Comparison of ENCODE assay signal across 8 mouse cellular contexts in the genomic region with DNA sequence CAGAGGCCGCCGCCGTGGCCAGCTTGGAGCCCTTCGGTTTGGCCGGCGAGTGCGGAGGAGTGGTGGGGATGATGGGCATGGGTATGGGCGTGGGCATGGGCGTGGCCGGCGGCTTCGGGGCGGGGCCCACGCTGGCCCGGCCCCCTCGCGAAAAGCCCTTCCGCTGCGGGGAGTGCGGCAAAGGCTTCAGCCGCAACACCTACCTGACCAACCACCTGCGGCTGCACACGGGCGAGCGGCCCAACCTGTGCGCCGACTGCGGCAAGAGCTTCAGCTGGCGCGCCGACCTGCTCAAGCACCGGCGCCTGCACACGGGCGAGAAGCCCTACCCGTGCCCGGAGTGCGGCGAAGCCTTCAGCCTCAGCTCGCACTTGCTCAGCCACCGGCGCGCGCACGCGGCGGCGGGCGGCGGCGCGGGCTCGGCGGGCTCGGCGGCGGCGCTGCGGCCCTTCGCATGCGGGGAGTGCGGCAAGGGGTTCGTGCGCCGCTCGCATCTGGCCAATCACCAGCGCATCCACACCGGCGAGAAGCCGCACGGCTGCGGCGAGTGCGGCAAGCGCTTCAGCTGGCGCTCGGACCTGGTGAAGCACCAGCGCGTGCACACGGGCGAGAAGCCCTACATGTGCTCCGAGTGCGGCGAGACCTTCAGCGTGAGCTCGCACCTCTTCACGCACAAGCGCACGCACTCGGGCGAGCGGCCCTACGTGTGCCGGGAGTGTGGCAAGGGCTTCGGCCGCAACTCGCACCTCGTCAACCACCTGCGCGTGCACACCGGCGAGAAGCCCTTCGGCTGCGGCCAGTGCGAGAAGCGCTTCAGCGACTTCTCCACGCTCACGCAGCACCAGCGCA. TPM values are rescaled to one million over a fixed set of nuclear protein-coding genes. Genes with fewer than 3 reads are reported as not detected.
A peak's percentile ranks its signal among the peaks of the same experiment; 100 is the strongest.
DNase-seq lines count a peak whose midpoint lies in the region; ATAC-seq lines count a peak whose summit lies in the region.

No protein-coding gene starts in this region.

- intact Hi-C loops in left cerebral cortex, postnatal 25 days (cut with DNase I) = loop anchor here (2.0 to 10.0 kb wide), 2 partner anchors 45 to 503 kb away; a partner anchor contains a TSS

- peak; percentile 82 to 85 for DNase-seq in adrenal gland, adult 18-20 months (ENCODE audit: low spot score in 2 of 2)
- peak; percentile 53 to 60 for DNase-seq in gastrocnemius, adult 8-10 months (ENCODE audit: low spot score in 2 of 2)
- DNase-seq in left cerebral cortex, postnatal 25 days (ENCODE audit: low spot score in 2 of 2) = peak; percentile 83 to 86
- peak; percentile 80 for DNase-seq in mesoderm, embryonic 11.5 days (ENCODE audit: low read depth, low spot score)
- peak; percentile 47 for DNase-seq in skeletal muscle tissue, adult 2 months (ENCODE audit: low read depth, low spot score)
- DNase-seq in c-Kit-positive CD71-positive TER-119-positive erythroid progenitor cells, embryonic 14.5 days (ENCODE audit: low spot score) = no peak

- ATAC-seq in common myeloid progenitor, adult 5-6 weeks (replicated peaks; ENCODE audit: low read depth, poor library complexity, severe bottlenecking) = peak; percentile 83
- ATAC-seq in inflammation-experienced regulatory T-cells, adult 6 months = peak; percentile 67

RNA-seq across cellular contexts. Expression of a gene that starts 29.1 kb away (rescaled TPM):
- not detected for total RNA-seq in adrenal gland, adult 18-20 months (2021)
- not detected in 2 replicates for total RNA-seq in common myeloid progenitor, adult 5-6 weeks (2017)
- total RNA-seq in gastrocnemius, adult 8-10 months (2022) = not detected
- polyA plus RNA-seq in inflammation-experienced regulatory T-cells, adult 6 months (2017; shearing (Covaris generic)) = not detected
- total RNA-seq in left cerebral cortex, postnatal 25 days (2021) = not detected

RNA-seq across cellular contexts. Expression of a gene that starts 45.6 kb away (rescaled TPM):
- total RNA-seq in adrenal gland, adult 18-20 months (2021) = 1 to 10 TPM; 3.8 to 5.9 TPM
- 0.59 and 1.2 TPM in 2 replicates for total RNA-seq in common myeloid progenitor, adult 5-6 weeks (2017)
- 1 to 10 TPM in 2 of 4 experiments, under 1 TPM in 2; 0.31 to 2.3 (median 0.82) TPM for total RNA-seq in gastrocnemius, adult 8-10 months (2022)
- not detected for polyA plus RNA-seq in inflammation-experienced regulatory T-cells, adult 6 months (2017; shearing (Covaris generic))
- total RNA-seq in left cerebral cortex, postnatal 25 days (2021) = 10 to 100 TPM; 33.6 to 34.9 TPM

Comparison
In these comparisons a context has a peak if more than half of its experiments do, and no peak if none do; other contexts are left out.
1. RNA of a gene that starts 45.6 kb away (total RNA-seq): 33.6 to 34.9 TPM in left cerebral cortex, postnatal 25 days; 3.8 to 5.9 TPM in adrenal gland, adult 18-20 months, 0.31 to 2.3 TPM in gastrocnemius, adult 8-10 months and 0.59 to 1.2 TPM in common myeloid progenitor, adult 5-6 weeks; every median in the first group is over 4 times any median in the second.